Mouse (Mus musculus) forelimb bud, embryonic 11.5 days (tissue): ENCODE results near the gene Ttll8.
A peak's percentile ranks its signal among the peaks of the same experiment; 100 is the strongest.

Experiments used
- DNase-seq: peaks from one replicate; pipeline ENCODE4 v3.0.0-alpha.2; 2012; ENCODE audit warnings: low read depth, low spot score

Ttll8 gene

DNA sequence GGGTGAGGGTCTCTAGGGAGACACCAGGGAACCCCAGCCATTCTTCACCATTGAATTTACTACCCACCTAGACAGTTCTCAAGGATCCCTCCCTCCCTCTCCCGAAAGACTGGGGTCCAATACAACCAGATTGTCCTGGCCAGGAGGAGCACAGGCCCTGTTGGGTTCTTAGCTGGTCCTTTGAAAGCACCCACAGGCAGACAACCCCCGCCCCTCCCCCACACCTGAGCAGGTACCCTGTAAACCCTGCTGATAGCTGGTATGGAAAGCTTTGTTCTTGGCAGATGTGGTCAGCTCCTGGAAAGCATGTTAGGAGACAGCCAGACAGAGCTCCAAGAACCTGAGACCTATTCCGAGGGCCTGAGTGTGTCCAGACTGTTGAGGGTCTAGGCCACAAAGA lies 93.4 kb downstream of the Ttll8 start:
- no peak for DNase-seq

DNA sequence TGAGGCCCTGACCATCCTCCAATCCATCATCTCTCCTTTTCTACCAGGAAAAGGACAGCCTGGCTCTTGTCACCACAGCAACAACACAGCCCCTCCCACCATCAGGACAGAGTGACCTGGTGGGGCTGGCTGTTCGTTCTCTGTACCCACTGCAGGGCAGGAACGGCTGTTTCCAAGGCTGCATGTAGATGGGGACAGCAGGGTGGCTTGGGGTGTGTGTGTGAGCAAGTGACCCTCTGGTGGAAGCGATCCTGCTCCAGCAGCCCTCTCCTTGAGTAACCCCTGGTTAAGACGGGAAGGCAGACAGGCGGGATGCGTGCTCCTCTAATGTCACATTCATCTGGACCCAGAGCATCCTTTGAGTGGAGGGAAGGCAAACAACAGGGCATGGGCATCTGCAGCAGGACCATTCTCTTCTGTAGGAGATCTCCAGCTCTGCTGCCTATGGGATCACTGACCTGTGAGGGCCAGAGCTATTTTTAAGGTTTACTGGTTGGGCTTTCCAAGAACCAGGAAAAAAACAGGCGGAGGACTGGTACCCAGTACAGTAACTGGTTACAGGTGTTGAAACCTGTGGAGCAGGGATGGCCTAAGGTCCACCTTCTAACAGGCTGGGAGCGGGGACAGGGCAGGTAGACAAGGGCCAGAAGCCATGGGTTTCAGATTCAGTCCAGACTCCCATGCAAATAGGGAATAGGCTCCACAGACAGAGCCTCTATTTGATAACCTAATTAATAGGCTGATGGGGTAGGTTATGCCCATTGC lies 94.8 kb downstream of the Ttll8 start:
- DNase-seq: no peak

DNA sequence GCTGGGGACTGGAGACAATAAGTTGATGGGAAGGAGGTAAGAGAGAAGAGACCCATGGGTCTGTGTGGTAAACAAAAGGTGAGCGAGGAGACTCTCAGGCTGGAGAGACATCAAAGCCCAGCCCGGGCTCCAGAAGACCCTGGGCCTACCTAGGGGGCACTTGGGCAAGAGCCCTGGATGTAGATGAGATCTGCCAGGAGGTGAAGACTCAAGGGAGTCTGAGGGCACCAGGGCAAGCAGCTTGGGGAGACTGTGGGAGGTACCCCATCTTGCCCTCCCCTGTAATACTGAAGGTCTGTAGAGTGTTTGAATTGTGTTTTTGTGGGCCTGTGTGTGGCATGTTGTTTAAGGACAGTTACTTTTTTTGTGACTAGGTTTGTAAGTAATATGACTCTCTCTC lies 95.5 kb downstream of the Ttll8 start:
- no peak for DNase-seq

DNA sequence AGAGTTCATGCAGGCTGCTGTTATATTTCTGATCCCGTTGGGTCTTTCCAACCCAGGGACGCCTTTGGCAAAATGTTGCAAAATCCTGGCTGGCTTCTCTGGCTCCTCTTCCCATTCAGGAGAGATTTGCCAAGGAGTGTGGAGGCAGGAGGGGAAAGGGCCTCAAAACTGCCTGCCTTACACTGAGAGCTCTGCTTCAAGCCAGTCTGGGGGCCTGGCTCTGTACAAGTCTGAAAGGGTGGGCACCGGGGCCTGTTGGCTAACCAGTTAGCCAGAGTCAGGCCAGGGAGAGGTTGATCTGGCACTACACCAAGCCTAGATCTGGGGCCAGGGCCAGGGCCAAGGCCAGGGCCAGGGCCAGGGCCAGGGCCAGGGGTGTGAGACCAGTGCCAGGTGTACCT lies 96.1 kb downstream of the Ttll8 start:
- DNase-seq: no peak

DNA sequence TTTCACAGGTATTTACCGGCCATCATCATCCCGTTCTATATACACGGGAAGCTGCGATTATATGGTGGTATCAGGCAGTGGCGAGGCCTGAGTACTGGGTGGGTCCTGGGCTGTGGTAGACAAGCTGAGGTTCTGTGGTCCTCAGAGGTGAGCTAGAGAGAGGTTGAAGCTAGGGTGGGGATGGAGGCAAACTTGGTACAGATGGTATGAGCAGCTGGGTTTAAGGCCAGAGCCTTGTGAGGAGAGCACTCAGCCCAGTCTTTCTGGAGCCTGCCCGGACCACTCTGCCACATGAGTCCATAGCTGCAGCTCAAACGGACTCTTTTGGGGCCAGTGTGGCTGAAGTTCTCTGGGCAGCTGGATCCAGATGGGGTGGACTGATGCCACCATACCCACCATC lies 96.9 kb downstream of the Ttll8 start:
- no peak for DNase-seq

DNA sequence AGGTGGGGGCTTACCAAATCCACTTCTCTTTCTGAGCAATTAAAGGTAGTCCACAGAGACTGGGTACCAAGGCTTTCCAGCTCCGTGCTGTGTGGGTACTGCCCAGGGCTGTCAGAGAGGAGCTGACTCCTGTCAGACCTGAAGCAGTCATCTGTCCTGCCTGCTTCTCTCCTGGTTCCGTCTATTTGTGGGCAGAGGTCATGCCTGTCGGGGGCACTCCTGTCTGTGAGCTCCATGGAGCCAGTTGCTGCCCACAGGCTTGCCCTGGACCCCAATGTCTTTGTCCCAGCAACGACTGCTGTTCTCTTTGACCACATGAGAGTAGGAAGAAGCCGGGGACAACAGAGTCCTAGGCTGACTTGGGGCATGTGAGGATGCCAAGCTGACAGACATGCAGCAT lies 97.6 kb downstream of the Ttll8 start:
- DNase-seq: no peak

DNA sequence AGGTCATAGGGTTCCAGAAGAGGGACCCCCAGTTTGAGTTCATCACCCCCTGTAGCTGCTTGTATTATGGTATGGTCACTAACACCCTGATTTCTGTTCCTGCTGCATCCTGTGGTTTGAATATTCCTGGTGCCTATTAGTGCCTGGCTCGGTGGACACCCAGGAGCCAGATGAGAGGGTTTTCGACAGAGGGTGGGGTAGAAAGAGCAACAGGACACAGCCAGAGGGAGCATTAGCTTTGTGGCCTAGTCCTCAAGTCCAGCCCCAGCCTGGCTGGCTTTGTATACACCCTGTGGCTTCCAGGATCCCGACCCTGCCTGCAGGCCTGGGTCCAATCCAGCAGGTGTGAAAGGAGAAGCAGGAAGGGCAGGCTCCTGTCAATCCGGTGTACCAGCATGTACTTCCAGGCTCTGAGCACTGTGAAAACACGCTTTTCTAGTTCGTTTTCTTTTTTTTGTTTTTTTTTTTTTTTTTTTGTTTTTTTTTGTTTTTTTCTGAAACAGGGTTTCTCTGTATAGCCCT lies 98.3 kb downstream of the Ttll8 start:
- DNase-seq: no peak

DNA sequence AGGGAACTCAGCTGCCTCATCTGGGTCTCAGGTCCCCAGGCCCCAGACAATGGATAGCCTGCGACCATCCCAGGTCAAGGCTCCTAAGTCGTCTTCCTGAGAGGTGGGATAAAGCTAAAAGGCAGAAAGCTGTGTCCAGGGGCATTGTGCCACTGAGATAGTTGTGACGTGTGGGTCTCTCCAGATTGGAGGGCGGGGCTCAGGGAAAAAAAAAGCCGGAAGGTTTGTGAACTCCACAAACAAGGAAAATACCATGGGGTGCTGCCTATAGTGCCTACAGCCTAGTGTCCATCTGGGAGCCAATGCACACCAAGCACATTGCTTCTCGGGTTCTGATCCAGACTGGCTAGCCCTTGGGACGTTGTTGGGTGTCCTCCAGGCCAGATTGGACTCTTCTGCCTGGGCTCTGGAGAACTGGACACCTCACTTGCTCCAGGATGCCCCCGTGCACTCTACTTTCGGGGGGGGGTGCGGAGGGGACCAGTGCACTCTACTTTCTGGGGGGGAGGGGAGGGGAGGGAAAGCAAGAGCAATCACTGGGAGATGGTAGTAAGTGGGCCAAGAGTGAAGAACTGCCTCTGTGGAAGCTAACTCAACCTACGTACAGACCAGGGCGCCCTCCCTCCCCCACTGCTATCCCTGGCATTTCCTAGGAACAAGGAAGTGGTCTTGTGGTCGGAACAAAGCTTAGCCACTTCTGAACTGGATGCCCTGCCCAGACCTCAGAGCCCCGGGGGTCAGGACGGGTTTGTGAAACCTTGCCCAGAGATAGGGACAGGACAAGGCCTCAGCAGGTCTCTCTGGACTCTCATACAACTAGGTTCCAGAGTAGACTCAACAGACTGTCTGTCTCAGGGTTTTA lies 99.0 kb downstream of the Ttll8 start:
- no peak for DNase-seq

DNA sequence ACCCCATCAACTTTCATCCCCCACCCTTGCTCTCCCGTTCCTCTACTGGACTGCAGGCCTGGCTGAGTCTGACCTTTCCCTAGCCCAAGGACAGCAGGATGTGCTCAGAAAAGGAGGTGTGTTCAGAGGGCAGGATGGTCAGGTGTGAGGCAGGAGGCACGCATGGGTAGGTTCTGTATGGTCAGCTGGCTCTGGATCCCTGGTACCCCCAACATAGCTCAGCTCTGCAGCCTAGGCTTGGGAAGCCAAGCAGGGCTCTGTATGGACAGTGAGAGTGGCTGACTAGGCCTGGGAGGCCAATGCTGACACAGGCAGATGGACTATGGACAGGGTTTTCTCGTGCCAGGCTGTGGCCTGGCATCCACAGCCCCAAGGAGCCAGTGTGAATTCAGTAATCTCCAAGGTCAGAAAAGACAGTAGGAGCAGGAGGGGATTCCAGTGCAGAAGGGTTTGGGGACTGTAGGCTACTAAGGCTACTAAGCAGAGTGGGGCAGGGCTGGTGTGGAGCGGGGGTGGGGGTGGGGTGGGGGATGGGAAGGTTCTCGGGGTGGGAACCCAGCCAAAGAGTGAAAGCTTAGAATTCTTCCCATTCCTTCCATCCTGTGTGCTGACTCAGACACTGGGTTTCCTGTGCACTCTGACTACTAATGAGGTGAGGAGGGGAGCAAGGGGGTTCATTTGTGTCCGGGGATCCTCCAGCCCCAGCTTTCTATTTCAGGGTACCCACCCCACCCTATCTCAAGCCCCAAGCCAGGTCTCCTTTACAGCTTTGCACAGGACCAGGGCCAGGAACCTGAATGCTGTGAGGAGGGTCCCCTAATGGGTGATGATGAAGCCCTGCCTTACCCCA lies 99.9 kb downstream of the Ttll8 start:
- no peak for DNase-seq

DNA sequence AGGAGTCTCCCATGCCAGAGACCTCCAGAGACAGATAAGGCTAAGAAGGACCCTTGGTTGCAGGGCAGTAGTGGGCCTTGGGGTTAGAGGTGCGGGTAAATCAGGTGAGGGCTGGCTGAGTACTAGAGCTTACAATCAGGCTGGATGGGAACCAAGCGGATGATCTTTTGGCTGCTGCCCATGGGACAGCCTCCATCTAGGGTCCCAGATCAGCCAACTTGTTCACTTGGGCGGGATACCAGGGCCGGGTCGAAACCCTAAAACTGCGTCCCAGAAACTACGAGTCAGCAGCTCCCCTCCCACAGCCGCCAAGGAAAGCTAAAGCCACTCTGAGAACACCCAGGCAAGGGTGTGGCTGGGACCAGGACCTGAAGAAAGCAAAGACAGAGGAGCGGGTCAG lies 101.1 kb downstream of the Ttll8 start:
- DNase-seq: no peak

DNA sequence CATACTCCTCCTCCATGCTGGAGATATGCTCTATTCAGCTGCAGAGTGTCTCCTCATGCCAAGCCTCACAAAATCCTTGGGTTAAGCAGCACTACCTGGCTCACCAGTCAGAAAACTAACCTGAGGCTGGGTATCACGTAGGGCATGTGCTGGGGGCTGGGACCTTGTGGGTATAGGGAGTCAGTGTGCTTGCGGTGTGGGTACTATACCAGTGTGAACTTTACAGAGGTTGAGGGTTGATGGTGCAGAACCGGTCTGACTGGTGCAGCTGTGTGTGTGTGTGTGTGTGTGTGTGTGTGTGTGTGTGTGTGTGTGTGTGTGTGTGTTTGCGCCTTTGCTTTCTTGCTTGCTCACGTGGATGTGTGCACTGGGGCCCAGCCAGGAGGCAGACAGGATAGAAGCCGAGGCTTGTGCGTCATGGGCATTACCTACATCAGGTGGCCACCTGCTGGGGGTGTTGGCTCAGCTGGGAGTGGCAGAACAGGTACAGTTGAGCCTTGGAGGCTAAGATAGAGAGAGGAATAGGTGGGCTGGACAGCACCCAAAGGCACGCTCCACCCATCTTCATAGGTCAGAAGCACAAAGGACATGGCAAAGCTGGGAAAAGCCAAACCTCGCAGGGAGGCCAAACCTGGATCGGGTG lies 102.6 kb downstream of the Ttll8 start:
- DNase-seq: no peak

DNA sequence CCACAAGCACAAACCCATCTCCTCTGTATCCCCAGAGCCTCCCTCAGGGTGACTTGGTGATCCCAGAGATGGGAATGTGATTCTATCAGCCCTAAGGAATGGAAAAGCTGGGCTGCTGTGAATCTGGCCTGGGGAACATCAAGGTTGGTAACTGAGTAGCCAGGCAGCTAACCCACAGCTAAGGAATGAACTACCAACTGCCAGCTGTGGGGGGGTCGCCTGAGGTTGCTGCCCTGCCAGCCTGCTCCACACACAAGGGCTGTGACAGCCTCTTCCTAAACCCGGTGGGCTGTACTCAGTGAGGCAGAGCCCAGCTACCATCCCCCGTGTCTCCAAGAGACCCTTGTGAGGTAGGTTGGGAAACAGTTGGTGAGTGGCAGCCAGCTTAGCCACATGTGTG lies 103.1 kb downstream of the Ttll8 start:
- no peak for DNase-seq

DNA sequence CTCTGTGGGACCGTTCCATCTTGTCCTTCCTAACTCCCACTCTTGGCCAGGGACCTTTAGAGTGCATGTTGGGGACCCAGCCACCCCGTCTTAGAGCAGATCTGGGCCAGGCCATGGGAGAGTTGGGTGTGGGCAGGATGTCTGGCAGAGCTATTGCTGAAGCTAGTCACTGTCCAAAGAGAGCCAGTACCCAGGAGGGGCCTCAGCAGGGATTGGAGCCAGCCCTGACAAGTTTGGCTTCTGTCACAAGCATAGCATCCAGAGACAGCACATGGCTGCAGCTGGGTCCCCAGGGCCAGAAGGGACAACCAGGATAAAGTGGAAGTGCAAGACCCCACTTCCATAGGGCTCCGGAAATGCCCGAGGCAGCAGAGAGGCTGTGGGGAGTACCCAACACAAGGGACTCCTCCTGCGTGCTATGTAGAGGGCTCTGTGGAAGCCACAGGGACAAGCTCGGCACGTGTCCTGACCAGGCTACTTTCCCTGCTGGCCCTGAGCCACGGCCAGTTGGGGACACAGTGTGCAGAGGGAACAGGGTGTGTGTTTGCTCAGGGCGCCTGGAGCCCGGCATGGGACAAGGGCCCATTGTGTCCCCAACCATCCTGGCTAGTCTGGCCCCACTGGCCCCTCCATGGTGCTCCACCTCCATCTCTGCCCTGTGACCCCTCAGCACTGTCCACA lies 103.9 kb downstream of the Ttll8 start:
- no peak for DNase-seq

DNA sequence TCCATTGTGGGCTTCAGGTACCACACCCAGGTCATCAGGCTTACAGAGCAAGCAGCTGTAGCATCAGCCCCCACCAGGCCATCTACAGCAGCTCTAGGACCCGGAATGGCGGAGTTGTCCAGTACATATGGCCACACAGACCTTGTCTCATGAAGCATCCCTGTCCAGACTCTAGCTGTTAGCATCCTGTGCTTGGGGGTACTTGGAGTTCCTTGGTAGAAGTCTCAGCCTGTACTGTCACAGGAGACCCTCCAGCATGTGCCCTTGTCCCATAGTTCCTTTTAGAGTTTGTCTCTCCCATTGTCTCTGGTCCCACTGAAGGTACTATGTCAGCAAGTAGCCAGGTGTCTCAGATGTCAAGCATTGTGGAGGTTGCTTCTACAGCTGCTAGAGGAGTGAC lies 104.6 kb downstream of the Ttll8 start:
- no peak for DNase-seq

DNA sequence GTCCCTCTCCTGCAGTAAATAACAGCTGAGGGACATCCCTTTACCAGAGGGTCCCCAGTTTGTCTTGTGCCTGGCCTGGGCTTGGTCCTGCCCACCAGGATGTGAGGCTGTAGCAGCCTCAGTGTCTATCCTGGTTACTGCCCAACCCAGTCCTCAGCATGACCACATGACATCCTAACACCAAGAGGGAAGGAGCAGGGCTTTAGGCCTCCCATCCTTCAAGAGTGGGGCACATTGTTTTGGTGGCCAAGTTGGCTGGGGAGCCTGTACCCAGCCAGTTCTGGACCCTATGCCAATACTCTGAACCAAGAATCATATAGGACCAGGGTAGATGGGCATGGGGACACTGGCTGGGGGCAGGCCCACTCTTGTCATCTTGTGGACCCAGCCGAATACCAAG lies 105.6 kb downstream of the Ttll8 start:
- no peak for DNase-seq

DNA sequence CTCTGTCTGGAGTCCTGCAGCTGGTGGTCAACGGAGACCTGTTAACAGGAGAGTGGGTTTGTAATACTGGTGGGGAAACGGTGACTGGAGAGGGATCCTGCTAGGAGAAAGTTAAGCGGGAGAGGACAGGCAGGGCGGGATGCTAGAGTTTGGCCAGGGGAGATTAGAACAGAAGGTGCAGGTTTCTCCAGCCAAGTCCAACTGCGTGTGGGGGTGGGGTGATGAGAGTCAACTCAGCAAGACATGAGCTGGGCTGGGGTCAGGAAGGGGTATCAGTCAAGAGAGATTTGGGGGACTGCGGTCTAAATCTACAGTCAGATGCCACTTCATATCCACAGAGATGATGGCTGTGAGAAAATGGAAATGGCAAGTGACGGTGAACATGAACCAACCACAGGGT lies 109.3 kb downstream of the Ttll8 start:
- DNase-seq: no peak

DNA sequence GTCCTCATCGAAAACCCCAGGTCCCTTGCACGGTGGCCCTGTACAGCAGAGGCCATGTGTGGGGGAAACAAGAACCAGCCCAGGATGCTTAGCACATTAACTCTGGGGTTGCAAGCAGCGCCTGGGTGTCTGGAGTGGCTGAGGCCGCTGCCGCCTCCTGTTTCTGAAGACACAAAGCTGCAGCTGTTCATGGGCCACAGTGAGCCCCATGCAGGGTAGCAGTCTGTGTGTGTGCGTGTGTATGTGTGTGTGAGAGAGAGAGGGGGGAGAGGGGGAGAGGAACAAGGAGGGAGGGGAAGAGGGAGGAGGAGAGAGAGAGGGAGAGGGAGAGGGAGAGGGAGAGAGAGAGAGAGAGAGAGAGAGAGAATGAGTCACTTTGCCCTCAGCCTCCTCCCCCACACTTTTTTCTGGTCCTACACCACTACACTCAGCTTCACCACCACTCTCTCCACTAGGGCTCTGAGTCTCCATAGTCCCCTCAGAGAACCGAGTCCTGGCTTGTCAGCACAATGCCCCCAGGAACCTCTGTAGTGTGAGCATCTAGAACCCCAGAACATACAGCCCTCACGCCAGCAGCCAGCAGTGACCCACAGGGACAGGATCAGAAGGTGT lies 110.6 kb downstream of the Ttll8 start:
- peak; percentile 57 for DNase-seq

DNA sequence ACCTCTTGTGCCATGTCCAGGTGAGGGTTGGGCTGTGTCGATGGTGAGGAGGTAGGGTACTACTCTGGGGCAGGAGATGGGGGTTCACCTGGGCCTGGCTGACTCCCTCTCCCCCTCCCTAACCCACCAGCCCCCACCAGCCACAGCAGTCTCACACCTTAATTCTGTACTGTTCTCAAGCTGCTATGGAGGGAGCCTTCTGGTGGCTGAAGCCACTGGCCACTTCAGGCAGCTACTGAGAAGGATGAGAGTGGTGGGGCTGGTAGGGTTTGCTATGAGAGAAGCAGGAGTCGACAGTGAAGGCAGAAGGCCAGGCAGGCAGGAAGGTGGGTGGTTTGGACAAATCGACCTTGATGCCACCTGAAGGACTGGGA lies 111.9 kb downstream of the Ttll8 start:
- DNase-seq: no peak

DNA sequence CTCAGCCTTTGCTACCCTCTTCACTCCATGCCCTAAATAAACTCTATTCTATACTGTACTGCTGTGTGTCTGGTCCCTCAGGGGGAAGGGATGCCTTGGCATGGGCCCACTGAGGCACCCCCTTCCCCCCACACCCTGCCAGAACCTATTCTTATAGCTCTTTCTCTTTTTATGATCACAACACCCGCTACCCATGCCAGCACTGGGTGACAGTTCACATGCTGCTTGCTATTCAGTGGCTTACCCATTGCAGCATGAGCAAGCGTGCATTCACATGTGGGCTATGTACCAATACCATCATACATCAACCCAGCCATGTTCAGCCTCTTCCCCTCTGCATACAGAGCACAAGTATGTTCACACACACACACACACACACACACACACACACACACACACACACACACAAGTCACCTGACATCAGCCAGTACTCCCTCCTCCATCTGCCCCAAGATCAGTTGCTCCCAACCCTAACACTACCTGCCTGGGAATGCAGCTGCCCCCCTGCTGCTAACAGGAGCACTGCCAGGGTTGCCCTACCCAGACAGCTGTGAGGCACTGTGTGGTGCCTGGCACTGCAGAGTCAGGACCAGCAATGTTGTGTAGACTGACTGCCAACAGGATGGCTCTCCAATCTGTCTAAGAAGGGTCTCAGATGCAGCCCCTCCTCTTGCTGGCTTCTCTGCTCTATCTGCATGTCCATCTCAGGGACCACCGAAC lies 112.5 kb downstream of the Ttll8 start:
- DNase-seq: no peak

DNA sequence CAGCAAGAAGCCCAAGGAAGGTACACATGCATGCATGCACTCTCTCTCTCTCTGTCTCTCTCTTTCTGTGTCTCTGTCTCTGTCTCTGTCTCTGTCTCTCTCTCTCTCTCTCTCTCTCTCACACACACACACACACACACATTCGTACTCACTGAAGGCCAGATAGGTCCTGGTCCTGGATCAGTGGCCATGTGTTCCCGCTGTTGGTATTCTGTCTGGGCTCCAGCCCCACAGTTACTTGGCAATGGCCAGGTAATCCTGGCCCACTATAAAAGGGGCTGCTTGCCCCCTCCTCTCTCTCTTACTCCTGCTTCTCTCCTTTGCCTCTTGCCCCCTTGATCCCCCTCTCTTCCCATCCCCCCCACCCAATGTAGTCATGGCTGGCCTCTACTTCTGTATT lies 113.1 kb downstream of the Ttll8 start:
- no peak for DNase-seq
